Mouse (Mus musculus): ENCODE measurements around the gene Tmed8. TPM values are rescaled to one million over a fixed set of nuclear protein-coding genes. Genes with fewer than 3 reads are reported as not detected.
A peak's percentile ranks its signal among the peaks of the same experiment; 100 is the strongest.

The Tmed8 gene
- polyA plus RNA-seq, 1 experiment from 2014 or later = 0.98 TPM

DNA sequence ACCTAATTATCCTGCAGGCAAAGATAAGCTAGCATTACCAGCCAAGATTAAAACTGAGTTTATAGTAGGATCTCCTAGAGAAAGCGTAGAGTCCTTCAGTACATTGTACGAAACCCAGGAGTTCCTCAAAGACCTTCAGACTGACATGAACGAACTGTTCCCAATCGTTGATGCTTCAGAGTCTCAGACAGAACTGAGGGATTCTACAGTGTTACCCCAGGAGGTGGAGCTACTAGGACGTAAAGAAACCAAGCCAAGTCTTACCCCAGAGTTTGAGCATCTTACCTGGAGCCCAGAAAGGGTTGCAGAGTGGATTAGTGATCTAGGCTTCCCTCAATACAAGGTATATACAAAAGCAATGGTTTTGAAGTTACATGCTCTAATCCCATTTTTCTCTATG is 1.4 kb upstream of the Tmed8 start:
- H3K4me1 ChIP-seq (replicated peaks; ENCODE audit: control insufficient read depth, insufficient read depth, low read length) = no peaks in the 10 kb centered on the region
- no peaks in the 10 kb centered on the region for H3K27me3 ChIP-seq (replicated peaks; ENCODE audit: control insufficient read depth, insufficient read depth, low read length)
- TF ChIP-seq CTCF (IDR thresholded peaks at IDR 0.05; ENCODE audit: low read depth) = peak; percentile 16; the same call in 1 of the 2 replicates
- no peaks in the 10 kb centered on the region for H3K9me3 ChIP-seq (ENCODE audit: control insufficient read depth)
- H3K36me3 ChIP-seq (ENCODE audit: control insufficient read depth, insufficient read depth) = no peaks in the 10 kb centered on the region
- H3K9ac ChIP-seq (ENCODE audit: low read depth, low read length) = no peak overlapping the region
- H3K27ac ChIP-seq (ENCODE audit: low read depth, low read length) = no peak overlapping the region
- H3K4me2 ChIP-seq (replicated peaks; ENCODE audit: low read depth) = no peak overlapping the region
- H3K4me3 ChIP-seq (ENCODE audit: low read depth, low read length) = no peak overlapping the region
- ATAC-seq = no peak
- WGBS = 61% methylated on average over 5 of the region's 5 CpGs

DNA sequence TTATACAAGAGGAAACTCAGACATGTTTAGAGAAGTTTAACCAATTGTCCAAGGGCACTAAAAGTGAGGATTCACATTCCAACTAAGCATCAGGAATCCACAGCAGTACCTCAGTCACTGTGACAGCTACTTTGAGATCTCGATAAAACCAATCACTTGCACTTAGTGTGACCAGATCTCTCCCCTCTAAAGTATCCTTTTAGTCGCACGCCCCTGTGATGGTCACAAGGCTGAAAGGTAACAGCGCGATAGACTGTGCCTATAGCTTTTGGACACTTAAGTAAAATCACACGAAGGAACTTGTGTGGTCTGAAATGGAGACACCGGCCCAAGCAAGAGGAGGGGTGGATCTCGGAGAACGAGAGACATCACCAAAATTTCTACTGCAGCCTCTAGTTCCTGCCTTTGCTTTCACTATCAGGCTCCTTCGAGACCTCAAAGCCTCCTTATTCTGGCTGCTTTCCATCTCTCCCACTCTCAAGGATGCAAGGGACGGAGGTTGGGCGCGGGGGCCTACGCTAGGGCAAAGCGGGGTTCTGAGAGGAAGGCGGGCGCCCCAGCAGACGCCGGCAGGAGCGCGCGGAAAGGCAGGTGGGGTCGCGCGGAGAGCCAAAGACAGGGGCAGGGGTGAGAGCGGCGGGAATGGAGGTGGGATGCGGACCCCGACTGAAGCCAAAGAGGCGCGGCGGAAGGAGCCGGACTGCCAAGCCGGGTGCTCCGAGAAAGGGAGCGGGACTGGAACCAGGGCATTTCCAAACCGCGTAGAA is 865 bp downstream of the Tmed8 start, which contains the start of gene Samd15:
Gene Samd15, plus strand, starts transcription at position 518 of the 767 bp plus-strand sequence.
- Histone ChIP-seq H3K9me3 (ENCODE audit: control insufficient read depth) (no peaks in the 10 kb centered on the region), H3K36me3 (ENCODE audit: control insufficient read depth, insufficient read depth) (no peaks in the 10 kb centered on the region), H3K4me1 (replicated peaks; ENCODE audit: control insufficient read depth, insufficient read depth, low read length) (no peaks in the 10 kb centered on the region), H3K27me3 (replicated peaks; ENCODE audit: control insufficient read depth, insufficient read depth, low read length) (no peaks in the 10 kb centered on the region), H3K27ac (ENCODE audit: low read depth, low read length) (no peak within 1 kb of the TSS), H3K4me2 (replicated peaks; ENCODE audit: low read depth) (peak within 1 kb of the TSS; percentile 82), H3K9ac (ENCODE audit: low read depth, low read length) (peak within 1 kb of the TSS; percentile 73), H3K4me3 (ENCODE audit: low read depth, low read length) (peak within 1 kb of the TSS; percentile 59)
- TF ChIP-seq CTCF (IDR thresholded peaks at IDR 0.05; ENCODE audit: low read depth) = no peak
- peak; percentile 58; the same call in 1 of the 2 replicates for ATAC-seq
- WGBS = 2% methylated on average over 38 of the region's 38 CpGs

DNA sequence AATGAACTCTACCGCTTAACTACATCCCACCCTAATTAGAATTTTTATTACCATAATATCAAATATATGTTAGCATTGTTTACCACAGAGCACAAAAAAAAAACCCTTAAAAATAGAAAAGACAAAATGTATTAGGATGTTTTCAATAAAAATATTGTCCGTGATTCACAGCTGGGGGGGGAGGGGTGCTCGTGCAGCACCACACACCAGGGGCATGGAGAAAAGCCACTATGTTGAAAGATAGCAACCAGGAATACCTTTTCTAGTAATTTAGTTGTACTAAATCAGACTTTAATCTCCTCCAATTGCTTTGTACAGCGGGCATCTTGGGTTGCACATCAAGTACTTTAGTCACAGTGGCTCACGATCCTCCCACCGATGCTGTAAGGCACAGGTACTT is 1.5 kb downstream of the Tmed8 start:
- TF ChIP-seq CTCF (IDR thresholded peaks at IDR 0.05; ENCODE audit: low read depth) = no peak
- H3K4me1 ChIP-seq (replicated peaks; ENCODE audit: control insufficient read depth, insufficient read depth, low read length) = no peaks in the 10 kb centered on the region
- no peaks in the 10 kb centered on the region for H3K27me3 ChIP-seq (replicated peaks; ENCODE audit: control insufficient read depth, insufficient read depth, low read length)
- no peak for ATAC-seq
- peak overlapping the region; percentile 73 for H3K9ac ChIP-seq (ENCODE audit: low read depth, low read length)
- H3K27ac ChIP-seq (ENCODE audit: low read depth, low read length) = no peak overlapping the region
- H3K4me3 ChIP-seq (ENCODE audit: low read depth, low read length) = peak overlapping the region; percentile 59; the same call in 1 of the 2 replicates
- H3K36me3 ChIP-seq (ENCODE audit: control insufficient read depth, insufficient read depth) = no peaks in the 10 kb centered on the region
- WGBS = 68% methylated on average over 6 of the region's 6 CpGs
- peak overlapping the region; percentile 82; the same call in 1 of the 2 replicates for H3K4me2 ChIP-seq (replicated peaks; ENCODE audit: low read depth)
- H3K9me3 ChIP-seq (ENCODE audit: control insufficient read depth) = no peaks in the 10 kb centered on the region

DNA sequence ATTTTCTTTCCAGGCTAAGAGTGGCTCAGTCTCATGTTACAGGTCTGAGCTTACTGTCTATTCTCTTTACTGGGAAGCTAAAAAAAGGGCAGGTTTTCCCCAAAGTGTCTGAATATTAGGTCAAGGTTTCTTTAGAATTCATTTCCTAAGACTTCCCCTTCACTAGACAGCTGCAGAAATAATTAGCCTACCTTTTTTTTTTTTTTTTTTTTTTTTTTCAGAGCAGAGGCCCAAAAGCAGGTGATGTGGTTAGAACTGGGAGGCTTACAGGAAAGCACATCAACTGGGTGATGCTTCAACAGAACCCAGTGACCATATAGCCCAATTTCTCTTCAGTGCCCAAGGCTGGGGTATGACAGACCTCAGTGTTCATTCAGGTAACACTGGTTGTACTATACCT is 3.9 kb downstream of the Tmed8 start:
- Histone ChIP-seq H3K4me1 (replicated peaks; ENCODE audit: control insufficient read depth, insufficient read depth, low read length) (no peaks in the 10 kb centered on the region), H3K27me3 (replicated peaks; ENCODE audit: control insufficient read depth, insufficient read depth, low read length) (no peaks in the 10 kb centered on the region), H3K9me3 (ENCODE audit: control insufficient read depth) (no peaks in the 10 kb centered on the region), H3K9ac (ENCODE audit: low read depth, low read length) (no peak overlapping the region), H3K27ac (ENCODE audit: low read depth, low read length) (no peak overlapping the region), H3K4me2 (replicated peaks; ENCODE audit: low read depth) (no peak overlapping the region), H3K36me3 (ENCODE audit: control insufficient read depth, insufficient read depth) (no peaks in the 10 kb centered on the region), H3K4me3 (ENCODE audit: low read depth, low read length) (no peak overlapping the region)
- ATAC-seq = no peak
- no peak for TF ChIP-seq CTCF (IDR thresholded peaks at IDR 0.05; ENCODE audit: low read depth)

DNA sequence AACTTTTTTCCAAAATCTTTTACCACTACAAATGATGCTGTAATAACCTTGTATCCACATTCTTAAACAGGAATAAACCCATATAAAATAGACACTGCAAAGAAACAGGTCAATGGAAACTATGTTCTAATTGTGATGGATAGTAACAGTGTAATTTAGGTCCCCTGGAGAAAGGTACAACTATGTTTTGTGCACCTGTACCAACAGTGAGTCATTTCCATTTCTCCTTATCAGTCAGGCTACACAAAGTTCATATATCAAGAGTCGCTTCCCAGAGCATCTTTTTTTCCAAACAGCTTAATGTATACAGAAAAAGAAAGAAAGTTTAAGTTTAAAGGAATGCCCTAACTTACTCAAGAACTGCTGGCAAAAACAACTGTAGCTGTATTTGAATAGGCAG is 5.2 kb downstream of the Tmed8 start:
- TF ChIP-seq CTCF (IDR thresholded peaks at IDR 0.05; ENCODE audit: low read depth) = no peak
- no peaks in the 10 kb centered on the region for H3K9me3 ChIP-seq (ENCODE audit: control insufficient read depth)
- H3K36me3 ChIP-seq (ENCODE audit: control insufficient read depth, insufficient read depth) = no peaks in the 10 kb centered on the region
- H3K27me3 ChIP-seq (replicated peaks; ENCODE audit: control insufficient read depth, insufficient read depth, low read length) = no peaks in the 10 kb centered on the region
- no peak overlapping the region for H3K4me2 ChIP-seq (replicated peaks; ENCODE audit: low read depth)
- H3K27ac ChIP-seq (ENCODE audit: low read depth, low read length) = no peak overlapping the region
- 31% methylated on average over 1 of the region's 1 CpGs for WGBS
- ATAC-seq = no peak
- no peak overlapping the region for H3K9ac ChIP-seq (ENCODE audit: low read depth, low read length)
- H3K4me1 ChIP-seq (replicated peaks; ENCODE audit: control insufficient read depth, insufficient read depth, low read length) = no peaks in the 10 kb centered on the region
- H3K4me3 ChIP-seq (ENCODE audit: low read depth, low read length) = no peak overlapping the region

DNA sequence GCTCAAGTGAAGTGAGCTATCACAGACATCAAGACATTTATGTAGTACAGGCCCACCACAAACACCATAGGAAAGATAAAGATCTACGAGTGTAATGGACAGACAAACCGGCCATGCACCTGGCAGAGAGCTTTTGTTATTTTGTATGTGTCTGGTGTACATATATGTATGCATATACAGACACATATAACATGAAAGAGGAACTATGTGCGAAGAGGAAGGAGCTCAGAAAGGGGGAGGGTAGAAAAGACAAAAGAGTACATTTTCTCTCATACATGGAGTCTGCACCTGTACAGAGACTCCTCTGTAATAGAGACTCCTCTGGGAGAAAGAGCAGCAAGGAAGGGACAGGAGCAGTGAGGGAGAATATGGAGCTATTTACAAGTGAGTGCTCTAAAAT is 7.2 kb downstream of the Tmed8 start:
- no peak overlapping the region for H3K4me2 ChIP-seq (replicated peaks; ENCODE audit: low read depth)
- H3K4me1 ChIP-seq (replicated peaks; ENCODE audit: control insufficient read depth, insufficient read depth, low read length) = no peaks in the 10 kb centered on the region
- H3K9me3 ChIP-seq (ENCODE audit: control insufficient read depth) = no peaks in the 10 kb centered on the region
- H3K9ac ChIP-seq (ENCODE audit: low read depth, low read length) = no peak overlapping the region
- H3K4me3 ChIP-seq (ENCODE audit: low read depth, low read length) = no peak overlapping the region
- no peak overlapping the region for H3K27ac ChIP-seq (ENCODE audit: low read depth, low read length)
- WGBS = 83% methylated on average over 3 of the region's 3 CpGs
- no peak for ATAC-seq
- no peaks in the 10 kb centered on the region for H3K36me3 ChIP-seq (ENCODE audit: control insufficient read depth, insufficient read depth)
- TF ChIP-seq CTCF (IDR thresholded peaks at IDR 0.05; ENCODE audit: low read depth) = no peak
- no peaks in the 10 kb centered on the region for H3K27me3 ChIP-seq (replicated peaks; ENCODE audit: control insufficient read depth, insufficient read depth, low read length)
